Mouse (Mus musculus): ENCODE data around the gene Tead2. TPM values are rescaled to one million over a fixed set of nuclear protein-coding genes. Genes with fewer than 3 reads are reported as not detected.
A peak's percentile ranks its signal among the peaks of the same experiment; 100 is the strongest.

The Tead2 gene
- polyA plus RNA-seq, 1 experiment, result 127 TPM

GRCm38 (mm10) chr7:45196994-45197393, 18.6 kb upstream of the Tead2 start:
- Histone ChIP-seq H3K27me3 (ENCODE audit: control insufficient read depth, insufficient read depth, insufficient read length) (peaks cover 9% of the 10 kb centered on the region), H3K4me3 (ENCODE audit: insufficient read depth, poor library complexity, severe bottlenecking) (no peak overlapping the region), H3ac (ENCODE audit: control insufficient read depth, insufficient read length, low read depth) (no peak overlapping the region), H3K79me3 (ENCODE audit: low read depth) (no peaks in the 10 kb centered on the region), H3K36me3 (ENCODE audit: control insufficient read depth, insufficient read depth) (no peaks in the 10 kb centered on the region), H3K79me2 (ENCODE audit: control insufficient read depth, insufficient read depth) (no peaks in the 10 kb centered on the region)
- TF ChIP-seq MYOD1 (IDR thresholded peaks at IDR 0.05; ENCODE audit: control insufficient read depth, insufficient read length, low read depth) (no peak), FOSL1 (IDR thresholded peaks at IDR 0.05; ENCODE audit: insufficient read depth, low read length, poor library complexity, severe bottlenecking) (no peak), CTCF (IDR thresholded peaks at IDR 0.05; ENCODE audit: control insufficient read depth, insufficient read depth, insufficient read length) (no peak), MAX (IDR thresholded peaks at IDR 0.05) (no peak), CEBPB (IDR thresholded peaks at IDR 0.05; ENCODE audit: low read depth) (no peak), USF1 (IDR thresholded peaks at IDR 0.05; ENCODE audit: low read depth) (no peak), MYOG (IDR thresholded peaks at IDR 0.05; ENCODE audit: control insufficient read depth, extremely low read depth, insufficient read length) (no peak)

- peaks cover 9% of the 10 kb centered on the region for H3K27me3 ChIP-seq (ENCODE audit: control insufficient read depth, insufficient read depth, insufficient read length)
- H3ac ChIP-seq (ENCODE audit: control insufficient read depth, insufficient read length, low read depth), result no peak overlapping the region
- H3K4me3 ChIP-seq (ENCODE audit: insufficient read depth, poor library complexity, severe bottlenecking), result no peak overlapping the region
- H3K36me3 ChIP-seq (ENCODE audit: control insufficient read depth, insufficient read depth), result no peaks in the 10 kb centered on the region
- H3K79me3 ChIP-seq (ENCODE audit: low read depth), result no peaks in the 10 kb centered on the region
- TF ChIP-seq CTCF (IDR thresholded peaks at IDR 0.05; ENCODE audit: control insufficient read depth, insufficient read depth, insufficient read length), result peak; percentile 88
- no peak for TF ChIP-seq MYOD1 (IDR thresholded peaks at IDR 0.05; ENCODE audit: control insufficient read depth, insufficient read length, low read depth)
- no peaks in the 10 kb centered on the region for H3K79me2 ChIP-seq (ENCODE audit: control insufficient read depth, insufficient read depth)
Measured at GRCm38 (mm10) chr7:45198435-45198834, 17.1 kb upstream of the Tead2 start.

GRCm38 (mm10) chr7:45198961-45199360, 16.6 kb upstream of the Tead2 start:
- H3K4me3 ChIP-seq (ENCODE audit: insufficient read depth, poor library complexity, severe bottlenecking), result no peak overlapping the region
- H3K79me3 ChIP-seq (ENCODE audit: low read depth), result no peaks in the 10 kb centered on the region

GRCm38 (mm10) chr7:45202654-45203053, 12.9 kb upstream of the Tead2 start:
- no peaks in the 10 kb centered on the region for H3K36me3 ChIP-seq (ENCODE audit: control insufficient read depth, insufficient read depth)
- no peaks in the 10 kb centered on the region for H3K79me3 ChIP-seq (ENCODE audit: low read depth)

More at GRCm38 (mm10) chr7:45198961-45199360, 16.6 kb upstream of the Tead2 start:
- Histone ChIP-seq H3K79me2 (ENCODE audit: control insufficient read depth, insufficient read depth) (no peaks in the 10 kb centered on the region), H3K27me3 (ENCODE audit: control insufficient read depth, insufficient read depth, insufficient read length) (peaks cover 9% of the 10 kb centered on the region), H3ac (ENCODE audit: control insufficient read depth, insufficient read length, low read depth) (no peak overlapping the region), H3K36me3 (ENCODE audit: control insufficient read depth, insufficient read depth) (no peaks in the 10 kb centered on the region)
- no peak for TF ChIP-seq FOSL1 (IDR thresholded peaks at IDR 0.05; ENCODE audit: insufficient read depth, low read length, poor library complexity, severe bottlenecking)
- TF ChIP-seq MYOG (IDR thresholded peaks at IDR 0.05; ENCODE audit: control insufficient read depth, extremely low read depth, insufficient read length), result no peak
- no peak for TF ChIP-seq USF1 (IDR thresholded peaks at IDR 0.05; ENCODE audit: low read depth)
- no peak for TF ChIP-seq CTCF (IDR thresholded peaks at IDR 0.05; ENCODE audit: control insufficient read depth, insufficient read depth, insufficient read length)
- TF ChIP-seq MAX (IDR thresholded peaks at IDR 0.05), result no peak
- TF ChIP-seq MYOD1 (IDR thresholded peaks at IDR 0.05; ENCODE audit: control insufficient read depth, insufficient read length, low read depth), result no peak
- TF ChIP-seq CEBPB (IDR thresholded peaks at IDR 0.05; ENCODE audit: low read depth), result no peak

GRCm38 (mm10) chr7:45204380-45205143, 11.0 kb upstream of the Tead2 start, which contains the start of gene Ccdc155:
TSS of gene Ccdc155 (minus strand) at chr7:45204892.
- Histone ChIP-seq H3ac (ENCODE audit: control insufficient read depth, insufficient read length, low read depth) (no peak within 1 kb of the TSS), H3K79me2 (ENCODE audit: control insufficient read depth, insufficient read depth) (no peaks in the 10 kb centered on the region), H3K27me3 (ENCODE audit: control insufficient read depth, insufficient read depth, insufficient read length) (peaks cover 9% of the 10 kb centered on the region), H3K79me3 (ENCODE audit: low read depth) (no peaks in the 10 kb centered on the region), H3K36me3 (ENCODE audit: control insufficient read depth, insufficient read depth) (no peaks in the 10 kb centered on the region), H3K4me3 (ENCODE audit: insufficient read depth, poor library complexity, severe bottlenecking) (no peak within 1 kb of the TSS)
- TF ChIP-seq USF1 (IDR thresholded peaks at IDR 0.05; ENCODE audit: low read depth) (no peak), FOSL1 (IDR thresholded peaks at IDR 0.05; ENCODE audit: insufficient read depth, low read length, poor library complexity, severe bottlenecking) (no peak), MYOG (IDR thresholded peaks at IDR 0.05; ENCODE audit: control insufficient read depth, extremely low read depth, insufficient read length) (no peak), MAX (IDR thresholded peaks at IDR 0.05) (no peak), CEBPB (IDR thresholded peaks at IDR 0.05; ENCODE audit: low read depth) (no peak), MYOD1 (IDR thresholded peaks at IDR 0.05; ENCODE audit: control insufficient read depth, insufficient read length, low read depth) (no peak), CTCF (IDR thresholded peaks at IDR 0.05; ENCODE audit: control insufficient read depth, insufficient read depth, insufficient read length) (no peak)

More at GRCm38 (mm10) chr7:45202654-45203053, 12.9 kb upstream of the Tead2 start:
- Histone ChIP-seq H3K79me2 (ENCODE audit: control insufficient read depth, insufficient read depth) (no peaks in the 10 kb centered on the region), H3ac (ENCODE audit: control insufficient read depth, insufficient read length, low read depth) (no peak overlapping the region), H3K27me3 (ENCODE audit: control insufficient read depth, insufficient read depth, insufficient read length) (peaks cover 9% of the 10 kb centered on the region), H3K4me3 (ENCODE audit: insufficient read depth, poor library complexity, severe bottlenecking) (no peak overlapping the region)
- TF ChIP-seq USF1 (IDR thresholded peaks at IDR 0.05; ENCODE audit: low read depth) (no peak), CTCF (IDR thresholded peaks at IDR 0.05; ENCODE audit: control insufficient read depth, insufficient read depth, insufficient read length) (no peak), MYOG (IDR thresholded peaks at IDR 0.05; ENCODE audit: control insufficient read depth, extremely low read depth, insufficient read length) (no peak), MAX (IDR thresholded peaks at IDR 0.05) (no peak), CEBPB (IDR thresholded peaks at IDR 0.05; ENCODE audit: low read depth) (no peak), FOSL1 (IDR thresholded peaks at IDR 0.05; ENCODE audit: insufficient read depth, low read length, poor library complexity, severe bottlenecking) (no peak), MYOD1 (IDR thresholded peaks at IDR 0.05; ENCODE audit: control insufficient read depth, insufficient read length, low read depth) (no peak)
